Mouse (Mus musculus): ENCODE data around the gene Mpp6.

GRCm38 (mm10) chr6:50222351-50222750 lies 112.3 kb downstream of the Mpp6 start:
- TF ChIP-seq CTCF (IDR thresholded peaks at IDR 0.05; ENCODE audit: control insufficient read depth, insufficient read depth, low read length), result no peak
- no peak for TF ChIP-seq POLR2A (IDR thresholded peaks at IDR 0.05; ENCODE audit: borderline replicate concordance, control insufficient read depth, low read depth, low read length)

Measured in bone marrow, adult 2 months (tissue).